8 mouse cellular contexts compared by ENCODE assay signal in the genomic region with DNA sequence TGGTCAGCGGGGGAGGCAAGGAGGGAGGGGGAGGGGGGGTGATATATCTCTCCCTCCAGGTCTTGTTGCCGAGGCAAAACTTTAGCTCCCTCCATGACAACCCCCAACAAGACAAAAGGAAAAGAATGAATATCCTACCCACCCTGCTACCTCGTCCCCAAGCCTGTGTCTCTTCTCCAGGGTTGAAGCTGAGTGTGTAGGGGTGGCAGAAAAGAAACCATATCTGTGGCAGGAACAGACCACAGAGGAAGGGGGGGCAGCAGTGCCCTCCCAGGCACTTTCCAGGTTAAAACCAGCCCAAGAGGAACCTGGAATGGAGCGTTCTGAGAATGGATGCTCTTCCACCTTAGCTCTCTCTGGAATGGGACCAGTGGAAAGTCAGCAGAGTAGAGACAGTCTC. TPM values are rescaled to one million over a fixed set of nuclear protein-coding genes. Genes with fewer than 3 reads are reported as not detected.
DNase-seq lines count a peak whose midpoint lies in the region; ATAC-seq and TF ChIP-seq lines count a peak whose summit lies in the region.

TSS of gene Cacnb3 (plus strand) at position 301 of the 400 bp plus-strand sequence.

- H3K4me3 ChIP-seq in heart, embryonic 11.5 days (ENCODE audit: low read depth, low read length), result peak within 1 kb of the TSS; percentile 41
- peak within 1 kb of the TSS; percentile 87 for H3K4me3 ChIP-seq in E14TG2a.4 (replicated peaks; ENCODE audit: low read length)
- peak within 1 kb of the TSS; percentile 80 for H3K4me3 ChIP-seq in forebrain, embryonic 12.5 days (replicated peaks)
- H3K4me3 ChIP-seq in small intestine, adult 2 months (ENCODE audit: low read depth, low read length), result peak within 1 kb of the TSS; percentile 60

- H3K27me3 ChIP-seq in heart, embryonic 11.5 days (ENCODE audit: control insufficient read depth, insufficient read depth, low read length), result peaks cover 56% of the 10 kb centered on the region
- H3K27me3 ChIP-seq in E14TG2a.4 (ENCODE audit: insufficient read depth, low read length), result peaks cover 64% of the 10 kb centered on the region
- peaks cover 72% of the 10 kb centered on the region for H3K27me3 ChIP-seq in forebrain, embryonic 12.5 days
- H3K27me3 ChIP-seq in small intestine, adult 2 months (ENCODE audit: control insufficient read depth, insufficient read depth, low read length), result peaks cover 11% of the 10 kb centered on the region

- no peak for TF ChIP-seq POLR2A in small intestine, adult 2 months (IDR thresholded peaks at IDR 0.05; ENCODE audit: low read depth, low read length)

- H3K27ac ChIP-seq in heart, embryonic 11.5 days (ENCODE audit: low read depth, low read length), result no peak within 1 kb of the TSS
- peak within 1 kb of the TSS; percentile 73; the same call in 1 of the 2 replicates for H3K27ac ChIP-seq in forebrain, embryonic 12.5 days
- no peak within 1 kb of the TSS for H3K27ac ChIP-seq in small intestine, adult 2 months (ENCODE audit: insufficient read depth, low read depth, low read length)

- intact Hi-C loops in left cerebral cortex, postnatal 10 days (cut with DNase I), result no loop called here

- no peaks in the 10 kb centered on the region for H3K9me3 ChIP-seq in heart, embryonic 11.5 days (replicated peaks; ENCODE audit: control insufficient read depth, low read length)
- no peaks in the 10 kb centered on the region for H3K9me3 ChIP-seq in E14TG2a.4 (ENCODE audit: low read length)
- H3K9me3 ChIP-seq in forebrain, embryonic 12.5 days, result no peaks in the 10 kb centered on the region

- H3K36me3 ChIP-seq in heart, embryonic 11.5 days (ENCODE audit: control insufficient read depth, insufficient read depth, low read length), result no peaks in the 10 kb centered on the region
- no peaks in the 10 kb centered on the region for H3K36me3 ChIP-seq in E14TG2a.4 (ENCODE audit: insufficient read depth, low read length)
- H3K36me3 ChIP-seq in forebrain, embryonic 12.5 days (replicated peaks), result no peaks in the 10 kb centered on the region
- H3K36me3 ChIP-seq in small intestine, adult 2 months (ENCODE audit: control insufficient read depth, insufficient read depth, low read length), result no peaks in the 10 kb centered on the region

- WGBS in heart, embryonic 11.5 days (ENCODE audit: insufficient replicate concordance), result 34% methylated on average over 4 of the region's 4 CpGs
- 28% methylated on average over 4 of the region's 4 CpGs for WGBS in forebrain, embryonic 12.5 days
- WGBS in small intestine, adult 2 months, result 62% methylated on average over 4 of the region's 4 CpGs

- peak within 1 kb of the TSS; percentile 88 for H3K4me2 ChIP-seq in heart, embryonic 11.5 days
- peak within 1 kb of the TSS; percentile 90 for H3K4me2 ChIP-seq in forebrain, embryonic 12.5 days

- no peak for TF ChIP-seq CTCF in E14TG2a.4 (conservative IDR thresholded peaks at IDR 0.05; ENCODE audit: low read length)
- TF ChIP-seq CTCF in small intestine, adult 2 months (IDR thresholded peaks at IDR 0.05; ENCODE audit: extremely low read depth, insufficient read length, insufficient replicate concordance, low read depth, low read length), result no peak

- DNase-seq in heart, adult 8-10 months (ENCODE audit: low spot score), result no peak
- DNase-seq in left cerebral cortex, postnatal 10 days (ENCODE audit: extremely low spot score in 1 of 2, low spot score in 2 of 2), result no peak
- no peak for DNase-seq in testis, postnatal 14 days (ENCODE audit: low spot score)
- DNase-seq in ovary, postnatal 36 days (ENCODE audit: low spot score), result no peak

- H3K4me1 ChIP-seq in heart, embryonic 11.5 days (ENCODE audit: control insufficient read depth, insufficient read depth, low read length), result peaks cover 40% of the 10 kb centered on the region
- H3K4me1 ChIP-seq in E14TG2a.4 (replicated peaks; ENCODE audit: low read depth, low read length), result peaks cover 88% of the 10 kb centered on the region
- peaks cover 65% of the 10 kb centered on the region for H3K4me1 ChIP-seq in forebrain, embryonic 12.5 days
- H3K4me1 ChIP-seq in small intestine, adult 2 months (ENCODE audit: control insufficient read depth, insufficient read depth, insufficient read length, low read length), result peaks cover 14% of the 10 kb centered on the region

- ATAC-seq in heart, embryonic 11.5 days (replicated peaks; ENCODE audit: insufficient number of reproducible peaks, low FRiP score, low TSS enrichment), result no peak
- ATAC-seq in forebrain, embryonic 12.5 days (ENCODE audit: low FRiP score), result no peak

- H3K9ac ChIP-seq in heart, embryonic 11.5 days (ENCODE audit: low read depth, low read length), result no peak within 1 kb of the TSS
- H3K9ac ChIP-seq in forebrain, embryonic 12.5 days, result peak within 1 kb of the TSS; percentile 94

RNA-seq across cellular contexts. Expression of gene Cacnb3, which starts in this region (rescaled TPM):
- polyA plus RNA-seq in heart, embryonic 11.5 days (2014; fragmentation: Nextera tagmentation; extraction: Ambion mirVana), result 9.8 and 9.9 TPM in 2 replicates
- 1 to 10 TPM; 2.0 to 2.8 (median 2.6) TPM for total RNA-seq in heart, adult 8-10 months (2022)
- polyA plus RNA-seq in forebrain, embryonic 12.5 days (2016; fragmentation: Nextera tagmentation; extraction: Ambion mirVana), result 77.1 and 80.4 TPM in 2 replicates
- 100 to 1,000 TPM; 173 to 185 TPM for total RNA-seq in left cerebral cortex, postnatal 10 days (2021)
- 19.1 and 40.2 TPM in 2 replicates for polyA plus RNA-seq in small intestine, adult 2 months (2012; rRNA removed)

Comparison
In these comparisons a context has a peak if more than half of its experiments do, and no peak if none do; other contexts are left out.
1. RNA of gene Cacnb3 (total RNA-seq): 173 to 185 TPM in left cerebral cortex, postnatal 10 days; 2.0 to 2.8 TPM in heart, adult 8-10 months; every median in the first group is over 10 times any median in the second.
2. Peak in every context shown above with its lines, with median percentiles within 50 percentile points of each other: H3K4me3 ChIP-seq.